Mouse (Mus musculus) embryonic fibroblast, embryonic 13.5 days (primary cell): Measurements from ENCODE around the gene Dscam. TPM values are rescaled to one million over a fixed set of nuclear protein-coding genes. Genes with fewer than 3 reads are reported as not detected.

Source experiments
- H3K27ac ChIP-seq: 2 replicates; pipeline ENCODE4 v1.5.1; 2012; ENCODE audit warnings: low read length, control low read depth, inconsistent platforms; ENCODE audit not compliant: insufficient read depth
- H3K4me1 ChIP-seq: 2 replicates; pipeline ENCODE4 v1.6.1; 2011; ENCODE audit warnings: low read length; ENCODE audit not compliant: control insufficient read depth, insufficient read depth
- H3K4me3 ChIP-seq: 2 replicates; pipeline ENCODE4 v1.5.1; 2011; ENCODE audit warnings: mild to moderate bottlenecking, control low read depth, low read length; ENCODE audit not compliant: insufficient read depth
- CTCF ChIP-seq: IDR thresholded peaks from 2 replicates; pipeline ENCODE4 v1.5.1; 2011; ENCODE audit warnings: mild to moderate bottlenecking, control low read depth, low read length, moderate library complexity, borderline replicate concordance; ENCODE audit not compliant: insufficient read depth
- POLR2A ChIP-seq: IDR thresholded peaks from 2 replicates; pipeline ENCODE4 v1.6.1; 2011; ENCODE audit warnings: low read depth, mild to moderate bottlenecking, control low read depth, low read length, moderate library complexity
- polyA plus RNA-seq: library from polyadenylated mRNA; stranded (reverse); fragments of >200 nt; gene quantifications from 2 replicates; pipeline ENCODE4 v1.2.4, GENCODE M21; 2011; ENCODE audit warnings: low read depth; ENCODE audit not compliant: missing spikeins, insufficient read length

Dscam gene
- polyA plus RNA-seq, 1 experiment = 0.19 TPM

- no peaks in the 10 kb centered on the region for H3K4me1 ChIP-seq
- TF ChIP-seq POLR2A (no peak), CTCF (no peak)
- H3K4me3 ChIP-seq = no peak overlapping the region
- no peak overlapping the region for H3K27ac ChIP-seq
Observed at GRCm38 (mm10) chr16:96767508-96767907, 403.0 kb downstream of the Dscam start.

- no peaks in the 10 kb centered on the region for H3K4me1 ChIP-seq
- no peak overlapping the region for H3K4me3 ChIP-seq
- H3K27ac ChIP-seq = no peak overlapping the region
- TF ChIP-seq CTCF = no peak
- no peak for TF ChIP-seq POLR2A
Observed at GRCm38 (mm10) chr16:96761225-96761624, 409.3 kb downstream of the Dscam start.

GRCm38 (mm10) chr16:96759081-96759603 lies 411.4 kb downstream of the Dscam start:
- no peak overlapping the region for H3K4me3 ChIP-seq

GRCm38 (mm10) chr16:96758381-96758780 lies 412.2 kb downstream of the Dscam start:
- TF ChIP-seq CTCF (no peak), POLR2A (no peak)
- no peak overlapping the region for H3K27ac ChIP-seq
- no peaks in the 10 kb centered on the region for H3K4me1 ChIP-seq
- H3K4me3 ChIP-seq = no peak overlapping the region

More at GRCm38 (mm10) chr16:96759081-96759603, 411.4 kb downstream of the Dscam start:
- no peak overlapping the region for H3K27ac ChIP-seq
- TF ChIP-seq POLR2A = no peak
- no peak for TF ChIP-seq CTCF
- no peaks in the 10 kb centered on the region for H3K4me1 ChIP-seq

GRCm38 (mm10) chr16:96757588-96758313 lies 412.8 kb downstream of the Dscam start:
- Histone ChIP-seq H3K27ac (no peak overlapping the region), H3K4me3 (no peak overlapping the region), H3K4me1 (no peaks in the 10 kb centered on the region)
- no peak for TF ChIP-seq POLR2A
- no peak for TF ChIP-seq CTCF

- TF ChIP-seq POLR2A (no peak), CTCF (no peak)
- H3K4me3 ChIP-seq = no peak overlapping the region
- H3K4me1 ChIP-seq = no peaks in the 10 kb centered on the region
- H3K27ac ChIP-seq = no peak overlapping the region
Observed at GRCm38 (mm10) chr16:96756994-96757393, 413.6 kb downstream of the Dscam start.

- TF ChIP-seq CTCF (no peak), POLR2A (no peak)
- Histone ChIP-seq H3K4me1 (no peaks in the 10 kb centered on the region), H3K4me3 (no peak overlapping the region), H3K27ac (no peak overlapping the region)
Observed at GRCm38 (mm10) chr16:96754971-96755504, 415.5 kb downstream of the Dscam start.

GRCm38 (mm10) chr16:96754381-96754780 lies 416.2 kb downstream of the Dscam start:
- TF ChIP-seq CTCF (no peak), POLR2A (no peak)
- Histone ChIP-seq H3K4me1 (no peaks in the 10 kb centered on the region), H3K4me3 (no peak overlapping the region), H3K27ac (no peak overlapping the region)

- TF ChIP-seq CTCF = no peak
- no peak for TF ChIP-seq POLR2A
- no peak overlapping the region for H3K4me3 ChIP-seq
- no peak overlapping the region for H3K27ac ChIP-seq
- no peaks in the 10 kb centered on the region for H3K4me1 ChIP-seq
Observed at GRCm38 (mm10) chr16:96753781-96754173, 416.8 kb downstream of the Dscam start.

- no peak overlapping the region for H3K27ac ChIP-seq
- no peaks in the 10 kb centered on the region for H3K4me1 ChIP-seq
Observed at GRCm38 (mm10) chr16:96753164-96753780, 417.3 kb downstream of the Dscam start.

More at GRCm38 (mm10) chr16:96753164-96753780, 417.3 kb downstream of the Dscam start:
- no peak overlapping the region for H3K4me3 ChIP-seq
- TF ChIP-seq POLR2A (no peak), CTCF (no peak)
